Comparison of ENCODE assay signal across 1 mouse cellular context in the genomic region with DNA sequence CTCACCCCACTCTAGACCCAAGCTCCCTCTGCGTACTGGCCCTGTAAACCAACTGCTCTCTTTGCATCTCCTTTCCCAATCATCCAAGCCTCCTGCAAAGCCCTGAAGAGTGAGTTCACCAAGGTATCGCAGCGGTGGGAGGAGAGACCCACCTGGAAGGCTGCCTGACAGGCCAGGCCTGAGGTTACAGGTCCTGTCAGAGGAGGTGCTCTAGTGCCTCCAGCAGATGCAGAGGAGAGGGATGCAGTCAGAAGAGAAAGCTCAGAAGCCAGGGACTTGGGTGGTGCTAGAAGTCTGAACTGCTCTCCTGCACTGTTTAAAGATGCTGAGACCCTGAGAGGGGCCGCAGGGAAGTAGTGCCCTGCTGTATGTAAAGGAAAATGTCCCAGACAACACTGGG.
TF ChIP-seq lines count a peak whose summit lies in the region.

No protein-coding gene starts in this region.

TF ChIP-seq in CH12.LX, 34 proteins besides CTCF, POLR2A, EP300 and RAD21 (continued from another document):
- no peak for TF ChIP-seq CHD1 (IDR thresholded peaks at IDR 0.05; ENCODE audit: low read depth, low read length)
- no peak for TF ChIP-seq KAT2A (IDR thresholded peaks at IDR 0.05; ENCODE audit: insufficient replicate concordance, low read length)
- TF ChIP-seq E2F4 (IDR thresholded peaks at IDR 0.05; ENCODE audit: insufficient replicate concordance, low read depth, low read length), result no peak
- TF ChIP-seq CHD2 (IDR thresholded peaks at IDR 0.05; ENCODE audit: low read length), result no peak
- no peak for TF ChIP-seq HCFC1 (IDR thresholded peaks at IDR 0.05; ENCODE audit: low read depth, low read length)
- TF ChIP-seq PAX5 (IDR thresholded peaks at IDR 0.05; ENCODE audit: low read length), result no peak
